Mouse (Mus musculus) urinary bladder, postnatal 25 days (tissue): ENCODE results near the gene Wap.
"Not testable (repeated sequence)": the region's sequence is repeated elsewhere in the genome, so short reads cannot be mapped to it uniquely, and the experiment has no call there.

Experiments
- DNase-seq: peaks from one replicate; pipeline ENCODE4 v3.0.0; 2022; ENCODE audit warnings: low spot score

The Wap gene

DNA sequence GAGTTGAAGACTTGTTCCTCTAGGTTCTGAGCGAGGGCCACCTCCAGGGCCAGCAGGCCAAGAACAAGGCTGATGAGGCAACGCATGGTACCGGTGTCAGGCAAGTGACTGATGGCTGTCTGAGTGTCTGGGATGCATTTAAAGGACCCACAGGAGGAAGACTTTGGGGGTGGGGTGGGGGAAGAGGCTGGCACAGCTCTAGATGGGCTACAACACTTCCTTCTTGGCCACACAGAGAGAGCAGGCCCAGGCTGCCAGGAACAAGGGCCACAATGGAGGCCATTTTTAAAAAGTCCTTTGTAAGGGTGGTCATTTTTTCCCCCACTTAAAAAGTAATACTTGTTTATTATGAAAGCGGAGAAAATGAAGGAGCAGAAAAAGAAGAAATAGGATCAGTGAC is at the start of gene Wap:
Wap (minus strand) TSS at position 101 of the 400 bp plus-strand sequence.
- DNase-seq: no peak

DNA sequence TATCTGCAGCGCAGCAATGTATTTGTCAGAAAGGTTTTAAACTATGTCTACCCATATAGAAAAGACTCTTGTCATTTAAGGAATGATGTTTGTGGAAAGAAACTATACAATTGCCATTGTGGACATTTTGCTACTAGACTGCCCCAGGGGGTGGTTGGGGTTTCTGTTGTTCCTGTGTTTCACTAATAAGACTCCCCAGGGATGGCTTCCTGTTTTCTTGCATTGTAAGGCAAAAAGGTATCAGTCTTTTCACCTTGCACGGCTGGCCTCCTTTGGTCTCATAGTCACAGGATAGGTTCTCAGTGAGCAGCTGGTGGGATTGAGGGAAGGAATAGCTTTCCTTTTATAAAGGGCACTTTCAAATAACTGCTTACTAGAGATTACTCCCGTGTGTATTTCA is 46.3 kb upstream of the Wap start:
- no peak for DNase-seq

DNA sequence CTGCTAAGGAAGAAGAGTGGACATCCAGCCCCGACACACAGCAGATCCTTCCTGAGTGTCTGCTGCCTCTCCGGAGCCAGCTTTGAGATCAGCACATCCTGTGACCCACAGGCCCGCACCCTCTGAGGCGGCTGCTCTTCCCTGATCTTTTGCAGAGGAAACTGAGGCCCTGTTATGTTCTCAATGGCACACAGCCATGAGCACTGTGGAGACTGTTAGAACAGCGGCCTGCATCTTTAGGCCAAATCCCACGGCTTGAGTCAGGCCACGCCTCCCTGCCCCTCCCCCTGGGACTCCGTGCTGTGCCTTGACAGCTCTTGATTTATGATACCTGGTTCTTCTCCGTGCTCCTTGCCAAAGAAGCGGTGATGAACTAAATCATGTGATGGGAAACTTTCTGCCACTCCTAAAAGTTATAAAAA is 42.0 kb upstream of the Wap start:
- peak; percentile 20 for DNase-seq

DNA sequence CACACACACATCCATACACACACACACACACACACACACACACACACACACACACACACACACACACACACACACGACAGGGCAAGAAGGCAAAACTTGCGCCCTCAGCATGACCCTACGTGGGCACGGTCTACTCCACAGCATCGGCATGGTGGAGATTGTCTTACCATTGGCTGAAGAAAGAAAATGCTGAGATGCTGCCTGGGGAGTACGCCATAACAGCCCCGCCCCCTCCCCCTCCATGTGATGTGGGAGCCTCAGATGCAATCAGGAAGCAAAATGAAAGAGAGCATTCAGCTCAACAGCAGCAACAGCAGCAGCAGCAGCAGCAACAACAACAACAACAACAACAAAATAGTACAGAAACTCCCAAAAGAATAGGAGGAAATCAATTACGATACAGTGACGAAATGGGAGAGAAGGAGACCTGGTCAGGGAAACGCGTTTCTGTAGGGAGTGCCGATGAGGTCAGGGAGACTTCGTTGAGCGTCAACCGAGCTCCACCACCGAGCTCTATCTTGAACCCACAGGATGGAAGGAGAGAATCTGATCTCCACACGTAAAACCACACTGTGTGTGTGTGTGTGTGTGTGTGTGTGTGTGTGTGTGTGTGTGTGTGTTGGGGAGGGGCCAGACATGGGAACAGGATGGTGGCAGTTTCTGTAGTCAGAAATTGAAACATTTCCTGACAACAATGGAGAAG is 41.4 kb upstream of the Wap start:
- DNase-seq: no peak

DNA sequence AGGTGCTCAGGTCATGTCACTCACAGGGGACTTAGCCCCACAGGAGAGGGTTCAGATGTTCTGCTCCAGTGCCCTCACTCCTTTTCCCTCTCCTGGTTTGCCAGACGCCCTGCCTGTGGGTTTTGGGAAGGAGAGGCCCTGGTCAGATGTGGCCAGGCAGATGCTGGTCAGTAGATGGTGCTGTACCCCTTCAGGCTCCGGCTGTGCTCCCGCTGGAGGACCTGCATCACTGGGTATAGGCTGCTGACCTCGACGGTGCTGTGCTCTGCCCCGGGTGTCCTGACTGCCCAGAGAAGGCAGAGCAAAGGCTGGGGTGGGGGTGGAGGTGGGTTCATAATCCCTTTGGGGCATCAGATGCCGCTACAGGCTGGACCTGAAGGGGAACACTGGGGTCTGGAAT is 39.1 kb upstream of the Wap start:
- DNase-seq: no peak

DNA sequence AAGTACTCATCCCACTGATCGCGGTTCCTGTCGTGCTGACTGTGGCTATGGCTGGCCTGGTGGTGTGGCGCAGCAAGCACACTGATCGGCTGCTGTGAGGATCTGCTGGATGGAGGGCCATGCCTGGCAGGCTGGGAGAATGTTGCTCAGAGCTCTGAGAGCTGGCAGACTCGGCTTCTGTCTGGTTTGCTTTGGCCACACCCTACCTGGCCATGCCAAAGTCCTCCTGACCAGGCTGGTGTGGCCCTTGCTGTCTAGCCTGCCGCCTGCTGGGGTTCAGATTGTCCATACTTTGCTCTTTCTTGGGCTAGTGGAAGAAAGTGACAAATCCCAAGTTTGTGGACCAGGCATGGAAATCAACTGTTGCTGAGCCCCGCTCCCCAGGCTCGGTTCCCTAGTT is 38.2 kb upstream of the Wap start:
- DNase-seq: no peak

DNA sequence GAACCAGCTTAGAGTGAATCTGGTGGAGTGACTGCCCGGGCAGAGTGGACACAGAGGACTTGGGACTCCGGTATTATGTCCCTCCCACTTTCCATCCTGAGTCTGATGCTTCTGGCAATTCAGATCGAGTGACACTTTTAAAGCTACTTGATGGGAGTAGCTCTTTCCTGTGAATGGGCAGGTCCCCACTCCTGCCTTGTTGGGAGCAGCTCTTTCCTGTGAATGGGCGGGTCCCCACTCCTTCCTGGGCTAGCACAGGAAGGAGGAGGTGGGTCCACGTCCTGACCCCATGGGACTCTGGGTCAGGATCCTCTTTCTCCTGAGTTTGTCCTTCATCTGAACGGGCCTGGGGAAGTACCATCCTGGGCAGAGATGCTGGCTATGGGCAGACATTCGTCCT is 37.0 kb upstream of the Wap start:
- no peak for DNase-seq

DNA sequence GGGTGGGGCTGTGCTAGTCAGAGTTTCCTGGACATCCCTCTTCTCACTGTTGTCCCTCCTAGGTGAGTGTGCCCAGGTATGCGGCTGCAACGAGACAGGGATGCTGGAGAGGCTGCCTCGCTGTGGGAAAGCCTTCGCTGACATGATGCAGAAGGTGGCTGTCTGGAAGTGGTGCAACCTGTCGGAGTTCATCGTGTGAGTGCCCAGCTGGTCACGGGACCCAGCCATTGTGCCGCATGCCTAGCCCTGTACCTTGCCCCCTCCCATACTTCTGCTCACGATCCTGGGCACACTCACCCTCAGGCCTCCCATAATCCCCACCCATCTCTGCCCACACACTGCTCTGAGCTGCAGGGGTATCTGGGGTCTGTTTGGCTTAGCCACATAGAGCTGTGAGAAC is 36.3 kb upstream of the Wap start:
- DNase-seq: no peak

DNA sequence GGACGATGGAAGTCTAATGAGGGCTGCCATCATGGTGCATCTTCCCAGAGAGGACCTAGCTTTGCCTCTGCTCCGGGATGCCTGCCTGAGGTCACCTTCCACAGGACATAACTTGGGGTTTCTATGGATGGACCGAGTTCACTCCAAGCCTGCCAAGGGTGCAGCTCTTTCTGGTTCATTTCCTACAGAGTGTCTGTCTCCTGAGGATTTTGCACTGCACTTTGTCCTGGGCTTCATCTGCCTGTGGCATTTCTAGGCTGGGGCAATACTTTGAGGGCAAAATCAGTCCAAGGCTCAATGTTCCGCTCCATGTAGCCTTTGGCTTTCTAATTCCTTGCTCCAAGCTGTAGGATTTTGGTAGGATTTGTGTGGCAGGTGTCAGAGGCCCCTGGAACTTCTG is 32.4 kb upstream of the Wap start:
- no peak for DNase-seq

DNA sequence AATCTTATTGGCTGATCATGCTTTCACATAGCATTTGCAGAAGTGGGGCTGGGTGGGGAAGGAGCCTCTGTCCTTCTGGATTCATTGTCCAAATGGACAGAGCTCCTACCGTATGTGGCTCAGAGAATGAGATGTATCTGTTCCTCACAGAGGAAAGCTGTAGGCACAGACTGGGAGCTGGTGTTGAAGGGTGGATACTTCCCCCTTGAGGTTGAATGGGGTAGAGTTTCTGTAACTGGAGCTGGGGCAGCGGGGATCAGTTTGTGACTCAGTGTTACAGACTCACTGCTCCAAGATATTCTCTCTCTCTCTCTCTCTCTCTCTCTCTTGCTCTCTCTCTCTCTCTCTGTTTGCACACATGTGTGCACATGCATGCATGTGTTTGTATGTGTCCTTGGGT is 31.6 kb upstream of the Wap start:
- DNase-seq: no peak

DNA sequence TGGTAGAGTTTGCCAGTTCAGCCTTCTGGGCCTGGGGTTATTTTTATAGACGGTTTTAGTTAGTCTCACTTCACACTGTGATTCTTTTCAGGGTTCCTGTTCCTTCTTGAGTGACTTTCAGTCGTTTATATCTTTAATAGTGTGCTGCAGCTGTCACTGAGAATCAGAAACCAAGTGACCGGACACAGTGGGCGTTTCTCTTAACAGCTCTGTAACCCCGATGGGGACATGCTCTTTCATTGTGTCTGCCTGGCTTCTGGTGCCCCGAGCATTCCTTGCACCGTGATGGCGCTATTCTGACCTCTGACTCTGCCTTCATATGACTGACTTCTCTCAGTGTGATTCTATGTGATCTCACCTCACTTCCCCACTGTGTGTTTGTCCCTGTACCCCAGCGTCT is 30.6 kb upstream of the Wap start:
- no peak for DNase-seq

DNA sequence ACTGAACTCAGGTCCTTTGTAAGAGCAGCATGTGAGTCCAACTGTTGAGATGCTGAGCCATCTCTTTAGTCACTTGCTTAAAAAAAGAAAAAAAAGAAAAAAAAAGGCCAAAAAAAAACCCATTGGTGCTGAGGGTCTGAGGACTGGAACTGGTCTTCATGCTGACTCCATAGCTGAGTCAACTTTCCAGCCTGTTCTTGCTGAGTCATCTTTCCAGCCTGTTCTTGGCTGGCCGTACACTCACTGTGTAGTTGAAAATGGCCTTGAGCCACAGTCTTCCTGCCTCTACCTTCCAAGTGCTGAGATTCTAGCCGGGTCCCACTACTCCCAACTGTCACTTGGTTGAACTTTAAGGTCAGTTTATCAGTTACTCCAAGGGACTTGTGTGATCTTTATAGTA is 28.2 kb upstream of the Wap start:
- DNase-seq: no peak

DNA sequence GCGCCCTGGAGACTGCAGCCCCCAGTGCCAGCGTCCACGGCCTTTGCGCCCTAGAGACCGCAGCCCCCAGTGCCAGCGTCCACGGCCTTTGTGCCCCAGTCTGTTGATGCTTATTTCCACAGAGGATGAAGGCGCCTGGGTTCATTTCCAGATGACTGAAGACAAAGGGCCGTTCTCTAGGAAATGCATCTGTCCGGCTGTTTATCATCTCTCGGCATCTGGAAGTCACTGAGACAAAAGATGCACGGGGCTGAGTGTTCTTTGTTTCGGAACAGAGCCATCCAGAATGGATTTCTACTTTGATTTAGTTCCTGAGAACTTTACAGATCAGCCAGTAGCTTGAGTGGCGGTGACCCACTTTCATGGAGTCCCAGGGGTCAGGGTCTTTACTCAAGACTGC is 22.8 kb upstream of the Wap start:
- no peak for DNase-seq

DNA sequence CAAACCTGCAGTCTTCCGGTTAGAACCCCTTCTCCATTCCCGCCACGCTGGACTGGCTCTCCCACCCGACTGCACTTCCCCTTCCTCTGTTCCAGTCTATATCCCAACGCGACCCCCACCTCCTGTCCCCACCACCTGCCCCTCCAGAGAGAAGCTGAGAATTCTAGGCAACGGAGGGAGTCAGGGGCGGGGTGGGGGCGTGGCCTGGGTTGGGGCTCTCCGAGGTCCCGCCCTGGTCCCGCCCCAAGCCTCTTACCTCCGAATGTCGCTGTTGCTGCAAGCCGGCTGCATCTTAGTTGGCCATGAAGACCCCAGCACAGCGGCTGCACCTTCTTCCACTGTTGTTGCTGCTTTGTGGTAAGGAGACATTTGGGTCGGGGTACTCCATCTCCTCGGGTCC is 19.8 kb upstream of the Wap start, which contains the start of gene Ramp3:
Ramp3 (plus strand) TSS at position 251 of the 400 bp plus-strand sequence.
- no peak for DNase-seq

DNA sequence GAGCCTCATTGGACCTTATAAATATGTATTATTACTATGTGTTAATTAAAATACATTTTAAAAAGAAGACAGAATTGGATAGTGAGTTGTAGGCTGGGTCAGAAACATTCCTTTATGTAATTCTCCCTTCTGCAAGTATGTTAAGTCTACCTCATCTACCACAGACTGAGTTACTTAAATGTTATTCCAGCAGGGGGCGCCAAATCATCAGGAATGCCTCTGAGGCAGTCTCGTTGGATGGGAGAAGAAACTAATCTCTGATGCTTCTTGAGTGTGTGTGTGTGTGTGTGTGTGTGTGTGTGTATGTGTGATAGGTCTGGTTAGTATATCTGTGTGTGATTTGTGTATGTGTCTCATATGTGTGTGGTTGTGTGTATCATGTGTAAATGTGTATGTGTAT is 16.5 kb upstream of the Wap start:
- peak; percentile 84 for DNase-seq

DNA sequence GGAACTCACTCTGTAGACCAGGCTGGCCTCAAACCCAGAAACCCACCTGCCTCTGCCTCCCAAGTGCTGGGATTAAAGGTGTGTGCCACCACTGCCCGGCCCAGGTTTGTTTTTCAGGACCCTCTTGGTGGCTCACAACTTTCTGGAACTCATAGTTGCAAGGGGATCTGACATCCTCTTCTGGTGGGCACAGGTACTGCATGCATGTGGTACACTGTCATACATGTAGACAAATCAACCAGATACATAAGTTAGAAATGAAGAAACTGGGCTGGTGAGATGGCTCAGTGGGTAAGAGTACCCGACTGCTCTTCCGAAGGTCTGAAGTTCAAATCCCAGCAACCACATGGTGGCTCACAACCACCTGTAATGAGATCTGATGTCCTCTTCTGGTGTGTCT is 14.5 kb upstream of the Wap start:
- not testable (repeated sequence) for DNase-seq

DNA sequence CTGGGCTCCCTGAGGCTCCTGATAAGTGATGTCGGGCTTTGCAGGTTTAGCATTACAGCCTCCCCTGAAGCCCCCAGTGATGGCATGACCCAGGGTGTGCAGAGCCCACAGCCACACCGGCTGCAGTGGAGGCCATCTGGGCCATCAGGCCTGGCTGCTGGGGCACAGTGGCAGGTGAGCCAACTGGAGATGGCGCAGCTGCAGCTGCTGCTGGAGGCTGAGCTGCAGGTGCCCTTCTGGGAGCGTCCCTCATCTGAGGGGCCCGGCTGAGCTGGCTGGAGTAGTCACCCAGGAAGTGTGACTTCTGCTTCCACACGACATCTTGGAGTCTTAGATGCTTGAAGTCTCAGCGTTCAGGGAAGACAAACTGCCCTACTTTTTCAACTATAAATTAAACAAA is 12.1 kb upstream of the Wap start:
- DNase-seq: no peak

DNA sequence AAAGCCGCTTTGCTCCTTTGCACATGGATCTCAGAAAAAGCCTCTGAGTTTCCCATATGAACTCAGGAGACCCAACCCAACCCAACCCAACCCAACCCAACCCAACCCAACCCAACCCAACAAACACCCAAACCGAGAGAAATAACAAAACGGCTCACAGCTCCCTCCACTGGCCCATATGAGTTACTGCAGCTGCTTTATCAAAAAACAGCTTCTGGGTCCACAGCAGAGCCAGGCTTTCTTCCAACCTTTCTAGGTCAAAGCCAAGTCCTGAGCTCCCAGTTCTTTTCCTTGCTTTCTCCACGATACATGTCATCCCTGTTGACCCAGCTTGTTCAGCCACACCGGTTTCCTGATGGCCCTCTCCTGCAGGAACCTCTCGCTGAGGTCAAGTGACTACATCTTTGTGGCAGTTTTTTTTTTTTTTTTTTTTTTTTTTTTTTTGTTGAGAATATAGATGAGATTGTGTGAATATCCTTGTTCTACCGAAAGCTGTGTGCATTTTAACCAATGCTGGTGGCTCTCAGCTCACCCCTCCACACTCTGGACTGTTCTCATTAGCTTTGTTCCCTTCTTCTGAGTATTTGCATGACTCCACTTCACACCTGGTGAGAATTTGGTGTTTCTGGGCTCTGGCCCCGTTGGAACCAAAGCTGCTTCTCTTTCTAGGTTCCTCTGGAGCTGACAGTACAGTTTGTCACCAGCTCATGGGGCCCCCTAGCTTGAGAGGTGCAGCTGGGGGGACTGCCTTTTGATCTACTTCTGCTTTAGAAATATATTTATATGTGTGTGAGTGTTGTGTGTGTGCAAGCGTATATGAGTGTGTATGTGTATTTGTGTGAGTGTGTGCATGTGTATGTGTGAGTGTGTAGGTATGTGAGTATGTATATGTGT is 9.6 kb upstream of the Wap start:
- no peak for DNase-seq

DNA sequence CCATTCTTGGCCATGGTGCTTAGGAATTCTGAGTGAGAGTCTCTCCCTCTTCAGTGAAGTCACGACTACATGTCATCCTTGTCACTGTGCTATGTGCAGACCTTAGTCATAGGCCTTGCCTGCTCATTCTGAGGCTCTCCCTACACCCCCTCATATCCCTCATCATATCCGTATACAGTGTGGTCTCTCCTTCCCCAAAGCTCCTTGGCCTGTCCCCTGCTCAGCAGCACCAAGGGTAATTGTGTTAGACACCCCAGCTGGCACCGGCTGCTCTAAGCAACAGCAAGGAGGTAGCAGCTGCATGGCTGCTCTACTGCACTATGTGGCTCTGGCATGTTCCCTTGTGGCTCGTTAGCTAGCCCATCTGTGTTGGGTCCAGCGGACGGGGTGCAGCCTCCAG is 6.1 kb upstream of the Wap start:
- no peak for DNase-seq

DNA sequence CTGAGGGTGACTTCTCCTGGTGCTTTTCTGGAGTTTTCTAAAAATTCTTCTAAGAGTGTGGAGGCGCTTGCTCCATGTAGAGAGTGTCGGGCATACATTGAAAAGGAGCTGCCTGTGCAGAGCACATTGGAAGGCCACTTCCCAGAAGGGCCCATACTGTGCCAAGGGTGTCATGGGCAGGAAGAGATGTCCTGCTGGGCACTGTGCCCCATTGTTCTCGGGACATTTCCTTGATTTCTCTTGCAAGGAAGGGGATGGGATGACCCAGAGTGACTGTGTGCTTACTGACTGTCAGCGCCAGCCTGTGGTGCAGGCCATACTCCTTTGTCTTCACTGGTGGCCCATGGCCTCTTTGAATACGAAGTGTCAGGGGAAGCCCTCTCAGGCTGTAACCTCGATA is 635 bp upstream of the Wap start:
- no peak for DNase-seq

DNA sequence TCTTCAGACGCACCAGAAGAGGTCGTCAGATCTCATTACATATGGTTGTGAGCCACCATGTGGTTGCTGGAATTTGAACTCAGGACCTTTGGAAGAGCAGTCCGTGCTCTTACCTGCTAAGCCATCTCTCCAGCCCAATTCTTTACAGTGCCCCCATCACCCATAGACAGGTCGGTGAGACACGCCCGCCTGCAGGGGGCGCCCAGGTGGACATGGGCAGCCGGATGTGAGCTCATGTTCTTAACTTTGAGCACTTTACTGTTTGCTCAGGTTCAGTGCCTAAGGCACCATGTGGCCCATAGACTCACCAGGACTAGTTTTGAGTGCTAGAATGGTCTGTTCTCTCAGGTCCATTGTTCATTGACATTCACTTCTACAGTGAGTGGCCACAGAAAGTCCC is 2.3 kb downstream of the Wap start:
- no peak for DNase-seq

DNA sequence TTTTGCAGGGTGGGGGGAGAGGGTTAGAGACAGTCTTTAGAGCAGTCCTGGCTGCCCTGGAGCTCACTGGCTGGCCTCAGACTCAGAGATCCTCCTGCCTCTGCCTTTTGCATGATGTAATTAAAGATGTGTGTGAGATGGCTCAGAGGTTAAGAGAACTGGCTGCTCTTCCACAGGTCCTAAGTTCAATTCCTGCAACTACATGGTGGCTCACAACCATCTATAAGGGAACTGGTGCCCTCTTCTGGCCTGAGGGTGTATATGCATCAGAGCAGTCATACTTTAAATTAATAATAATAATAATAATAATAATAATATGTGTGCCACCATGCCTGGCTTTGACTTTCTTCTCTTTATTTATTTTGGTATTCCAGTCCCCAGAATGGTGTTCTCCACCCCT is 8.8 kb downstream of the Wap start:
- DNase-seq: no peak

DNA sequence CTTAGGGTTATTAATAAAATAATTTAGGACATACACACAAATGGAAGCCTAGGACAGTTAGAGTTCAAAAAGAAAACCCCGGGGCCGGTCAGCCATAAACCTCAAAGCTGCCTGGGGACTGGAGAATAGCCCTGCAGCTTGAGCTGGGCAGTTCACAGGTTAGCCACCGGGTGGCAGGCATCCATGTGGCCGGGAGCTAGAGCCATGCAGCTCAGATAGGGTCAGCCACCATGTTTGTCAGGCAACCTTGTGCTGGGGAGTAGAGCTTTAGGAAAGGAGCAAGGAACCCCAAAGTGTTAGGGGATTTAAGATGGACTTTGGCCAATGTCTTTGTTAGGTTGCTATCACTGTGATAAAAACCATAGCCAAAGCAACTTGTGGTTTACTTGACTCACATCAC is 9.9 kb downstream of the Wap start:
- DNase-seq: peak; percentile 39

DNA sequence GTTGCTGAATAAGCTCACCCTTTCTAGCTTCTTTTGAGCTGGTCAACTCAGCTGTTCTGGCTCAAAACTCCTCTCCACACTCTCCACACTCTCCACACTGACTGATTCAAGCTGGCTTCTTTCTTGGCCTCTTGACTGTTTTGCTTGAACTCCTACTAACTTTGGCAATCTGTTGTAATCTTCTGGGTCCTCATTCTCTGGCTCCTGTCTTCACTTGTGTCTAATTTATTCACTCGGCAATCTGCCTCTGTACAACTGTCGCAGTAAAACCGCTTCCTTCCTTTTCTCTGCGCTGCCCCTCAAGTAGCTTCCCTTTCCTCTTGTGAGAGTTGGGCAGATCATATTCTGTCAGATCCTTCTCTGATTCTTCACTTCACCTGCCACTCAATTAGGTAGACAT is 10.7 kb downstream of the Wap start:
- DNase-seq: no peak
